Mouse (Mus musculus) neural tube, embryonic 11.5 days (tissue): ENCODE data around the gene Bnip1. TPM values are rescaled to one million over a fixed set of nuclear protein-coding genes. Genes with fewer than 3 reads are reported as not detected.

ENCODE experiments used
- ATAC-seq: fragments of 200-750 bp; cut with Nextera tagmentation; 2 replicates; pipeline ENCODE4 v1.8.0; 2017; ENCODE audit warnings: moderate number of reproducible peaks, mild to moderate bottlenecking, moderate TSS enrichment, moderate library complexity; ENCODE audit not compliant: insufficient read depth, low FRiP score, low TSS enrichment
- DNase-seq: peaks from one replicate; pipeline ENCODE4 v3.0.0-alpha.2; 2015; ENCODE audit warnings: low spot score
- H3K27ac ChIP-seq: fragments of 300-500 bp; sonication (generic); 2 replicates; pipeline ENCODE4 v1.5.1; 2014; ENCODE audit warnings: low read depth, mild to moderate bottlenecking, low read length
- H3K27me3 ChIP-seq: fragments of 300-500 bp; sonication (generic); 2 replicates; pipeline ENCODE4 v1.6.1; 2014; ENCODE audit warnings: mild to moderate bottlenecking, low read length, mixed read lengths; ENCODE audit not compliant: control insufficient read depth, insufficient read depth
- H3K36me3 ChIP-seq: fragments of 300-500 bp; sonication (generic); 2 replicates; pipeline ENCODE4 v1.6.1; 2014; ENCODE audit warnings: mild to moderate bottlenecking, low read length, moderate library complexity, mixed read lengths; ENCODE audit not compliant: control insufficient read depth, insufficient read depth
- H3K4me1 ChIP-seq: fragments of 300-500 bp; sonication (generic); 2 replicates; pipeline ENCODE4 v1.6.1; 2014; ENCODE audit warnings: low read length, mixed read lengths; ENCODE audit not compliant: control insufficient read depth, insufficient read depth
- H3K4me2 ChIP-seq: fragments of 300-500 bp; sonication (generic); 2 replicates; pipeline ENCODE4 v1.6.1; 2014; ENCODE audit warnings: low read depth, mild to moderate bottlenecking, moderate library complexity
- H3K4me3 ChIP-seq: fragments of 300-500 bp; sonication (generic); 2 replicates; pipeline ENCODE4 v1.5.1; 2014; ENCODE audit warnings: low read depth, low read length
- H3K9ac ChIP-seq: fragments of 300-500 bp; sonication (generic); 2 replicates; pipeline ENCODE4 v1.6.1; 2014; ENCODE audit warnings: mild to moderate bottlenecking, low read length
- H3K9me3 ChIP-seq: fragments of 300-500 bp; sonication (generic); 2 replicates; pipeline ENCODE4 v1.6.1; 2016; ENCODE audit warnings: low read length; ENCODE audit not compliant: control insufficient read depth
- WGBS: fragments of 180-500 bp; shearing (Covaris S2); extraction: QIAGEN DNeasy Blood & Tissue Kit; methylation state at CpG from one replicate; pipeline ENCODE4 v1.1.7; 2014; 5-methylcytosine and 5-hydroxymethylcytosine counted together
- polyA plus RNA-seq: library from polyadenylated mRNA; unstranded; fragments of >200 nt; fragmentation: Nextera tagmentation; extraction: Ambion mirVana; gene quantifications from 2 replicates; pipeline ENCODE4 v1.2.1, GENCODE M21; 2014

The Bnip1 gene
- polyA plus RNA-seq, 1 experiment from 2014 or later = 51.6 TPM

DNA sequence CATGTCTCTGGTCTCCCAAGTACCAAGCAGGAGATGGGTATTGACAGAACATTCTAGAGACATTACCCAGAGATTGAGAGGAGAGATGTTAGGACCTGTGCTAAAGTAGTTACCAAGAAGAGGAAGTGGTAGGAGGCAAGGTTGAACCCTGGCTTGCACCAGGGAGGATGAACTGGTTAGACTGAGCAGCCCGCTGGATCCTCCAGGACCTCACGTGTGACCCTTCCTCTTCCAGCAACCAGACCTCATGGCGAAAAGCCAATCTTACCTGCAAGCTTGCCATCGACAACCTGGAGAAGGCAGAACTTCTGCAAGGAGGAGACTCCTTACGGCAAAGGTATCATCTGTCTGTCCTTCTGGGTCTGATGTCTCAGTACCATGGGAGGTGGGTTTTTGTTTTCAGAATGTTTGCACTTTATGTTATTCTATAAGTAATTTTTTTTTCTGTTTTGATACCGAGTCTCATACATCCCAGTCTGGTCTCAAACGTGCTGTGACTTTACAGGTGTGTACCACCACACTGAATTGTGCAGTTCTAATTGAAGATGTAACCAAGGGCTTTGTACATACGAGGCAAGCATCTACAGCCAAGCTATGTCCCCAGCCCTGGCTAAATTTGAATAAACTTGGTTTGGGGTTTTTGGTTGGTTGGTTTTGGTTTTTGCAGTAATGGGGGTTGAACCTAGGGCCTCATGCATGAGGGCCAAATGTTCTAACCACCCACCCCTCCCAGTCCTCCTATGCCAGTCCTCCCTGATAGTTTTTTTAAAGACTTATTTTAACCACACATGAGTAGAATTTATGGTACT lies 8.8 kb downstream of the Bnip1 start:
- no peak overlapping the region for H3K27ac ChIP-seq
- ATAC-seq = no peak
- no peak for DNase-seq
- H3K9ac ChIP-seq = no peak overlapping the region
- H3K4me1 ChIP-seq = no peaks in the 10 kb centered on the region
- H3K4me3 ChIP-seq = no peak overlapping the region
- H3K4me2 ChIP-seq = no peak overlapping the region
- H3K36me3 ChIP-seq = peaks cover 5% of the 10 kb centered on the region
- WGBS = 92% methylated on average over 8 of the region's 8 CpGs
- no peaks in the 10 kb centered on the region for H3K9me3 ChIP-seq
- H3K27me3 ChIP-seq = no peaks in the 10 kb centered on the region

DNA sequence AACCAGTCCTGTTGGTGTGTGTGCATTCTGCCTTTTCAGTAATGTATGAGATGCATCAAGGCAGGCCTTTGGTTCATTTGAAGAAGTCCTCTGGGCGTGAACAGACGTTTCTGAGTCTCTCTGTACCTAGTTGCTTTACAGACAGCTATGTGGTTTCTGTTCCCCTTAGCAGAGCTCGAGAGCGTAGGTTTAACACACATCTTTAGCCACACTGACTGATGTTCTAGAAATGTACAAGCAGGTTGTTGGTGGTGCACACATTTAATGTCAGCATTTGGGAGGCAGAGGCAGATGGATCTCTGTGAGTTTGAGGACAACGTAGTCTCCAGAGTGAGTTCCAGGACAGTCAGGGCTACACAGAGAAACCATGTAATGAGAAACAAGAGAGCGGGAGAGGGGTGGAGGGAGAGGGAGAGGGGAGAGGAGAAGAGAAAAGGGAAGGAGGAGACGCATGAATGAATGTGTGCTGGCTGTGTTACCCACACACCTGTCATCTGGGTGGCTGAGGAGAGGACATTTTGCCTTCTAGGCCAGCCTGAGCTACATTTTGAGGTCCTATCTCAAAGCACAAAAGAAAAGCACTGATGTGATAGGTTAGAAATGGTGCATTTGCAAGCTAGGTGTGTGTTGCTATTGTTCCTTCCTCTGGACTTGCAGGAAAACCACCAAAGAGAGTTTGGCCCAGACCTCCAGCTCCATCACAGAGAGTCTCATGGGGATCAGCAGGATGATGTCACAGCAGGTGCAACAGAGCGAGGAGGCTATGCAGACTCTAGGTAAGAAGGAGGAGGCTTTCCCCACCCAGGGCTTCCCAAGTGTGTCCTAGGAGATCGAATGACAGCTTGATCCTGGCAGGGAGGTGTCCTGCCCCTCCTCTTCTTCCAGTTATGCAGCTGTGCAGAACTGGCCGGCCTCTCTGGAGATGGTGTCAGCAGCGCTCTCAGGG lies 9.7 kb downstream of the Bnip1 start:
- Histone ChIP-seq H3K4me1 (no peaks in the 10 kb centered on the region), H3K27me3 (no peaks in the 10 kb centered on the region), H3K4me3 (no peak overlapping the region), H3K27ac (no peak overlapping the region), H3K9ac (no peak overlapping the region), H3K9me3 (no peaks in the 10 kb centered on the region), H3K36me3 (peaks cover 5% of the 10 kb centered on the region), H3K4me2 (no peak overlapping the region)
- DNase-seq = no peak
- ATAC-seq = no peak
- 91% methylated on average over 11 of the region's 11 CpGs for WGBS

DNA sequence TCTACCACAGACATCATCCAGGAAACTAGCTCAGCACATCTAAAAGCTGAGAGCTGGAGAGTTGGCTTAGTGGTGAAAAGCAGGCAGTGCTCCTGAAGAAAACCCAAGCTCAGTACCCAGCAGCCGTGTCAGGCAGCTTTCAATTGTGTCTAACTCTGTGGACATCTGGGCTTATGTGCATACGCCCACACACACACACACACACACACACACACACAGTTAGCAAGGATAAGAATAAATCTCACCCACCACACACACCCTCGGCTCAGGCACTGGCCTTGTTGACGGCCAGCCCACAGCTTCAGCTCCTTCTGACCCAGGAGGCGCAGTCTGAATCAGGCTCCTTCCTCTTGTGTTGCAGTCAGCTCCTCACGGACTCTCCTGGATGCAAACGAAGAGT lies 10.7 kb downstream of the Bnip1 start:
- DNase-seq = no peak
- Histone ChIP-seq H3K36me3 (peaks cover 5% of the 10 kb centered on the region), H3K4me2 (no peak overlapping the region)

DNA sequence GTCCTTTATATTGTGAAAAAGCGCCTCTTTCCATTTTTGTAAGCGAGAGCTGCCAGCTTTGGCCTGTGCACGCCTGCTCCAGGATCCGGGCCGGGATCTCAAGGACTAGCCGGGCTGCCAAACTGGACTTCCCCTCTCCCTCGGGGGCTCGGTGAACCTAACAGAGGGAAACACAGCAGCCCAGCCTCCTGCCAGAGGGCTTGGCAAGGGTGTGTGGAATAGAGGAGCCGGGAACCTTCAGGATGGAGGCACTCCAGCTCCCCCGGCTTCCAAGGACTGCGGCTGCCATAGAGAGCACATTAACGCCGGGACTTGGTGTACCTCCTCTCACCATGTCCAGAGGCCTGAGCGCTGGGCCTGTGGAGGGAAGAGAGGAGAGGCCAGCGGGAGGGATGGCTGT lies 11.2 kb downstream of the Bnip1 start:
- WGBS = 95% methylated on average over 15 of the region's 15 CpGs
- ATAC-seq = no peak
- Histone ChIP-seq H3K9me3 (no peaks in the 10 kb centered on the region), H3K4me1 (no peaks in the 10 kb centered on the region), H3K27ac (no peak overlapping the region), H3K4me2 (no peak overlapping the region), H3K27me3 (no peaks in the 10 kb centered on the region), H3K4me3 (no peak overlapping the region), H3K36me3 (peaks cover 5% of the 10 kb centered on the region), H3K9ac (no peak overlapping the region)
- DNase-seq = no peak

More for the DNA sequence above, 10.7 kb downstream of the Bnip1 start:
- H3K9ac ChIP-seq = no peak overlapping the region
- no peak overlapping the region for H3K4me3 ChIP-seq
- H3K9me3 ChIP-seq = no peaks in the 10 kb centered on the region
- no peaks in the 10 kb centered on the region for H3K4me1 ChIP-seq
- WGBS = 90% methylated on average over 7 of the region's 7 CpGs
- H3K27me3 ChIP-seq = no peaks in the 10 kb centered on the region
- no peak for ATAC-seq
- no peak overlapping the region for H3K27ac ChIP-seq

DNA sequence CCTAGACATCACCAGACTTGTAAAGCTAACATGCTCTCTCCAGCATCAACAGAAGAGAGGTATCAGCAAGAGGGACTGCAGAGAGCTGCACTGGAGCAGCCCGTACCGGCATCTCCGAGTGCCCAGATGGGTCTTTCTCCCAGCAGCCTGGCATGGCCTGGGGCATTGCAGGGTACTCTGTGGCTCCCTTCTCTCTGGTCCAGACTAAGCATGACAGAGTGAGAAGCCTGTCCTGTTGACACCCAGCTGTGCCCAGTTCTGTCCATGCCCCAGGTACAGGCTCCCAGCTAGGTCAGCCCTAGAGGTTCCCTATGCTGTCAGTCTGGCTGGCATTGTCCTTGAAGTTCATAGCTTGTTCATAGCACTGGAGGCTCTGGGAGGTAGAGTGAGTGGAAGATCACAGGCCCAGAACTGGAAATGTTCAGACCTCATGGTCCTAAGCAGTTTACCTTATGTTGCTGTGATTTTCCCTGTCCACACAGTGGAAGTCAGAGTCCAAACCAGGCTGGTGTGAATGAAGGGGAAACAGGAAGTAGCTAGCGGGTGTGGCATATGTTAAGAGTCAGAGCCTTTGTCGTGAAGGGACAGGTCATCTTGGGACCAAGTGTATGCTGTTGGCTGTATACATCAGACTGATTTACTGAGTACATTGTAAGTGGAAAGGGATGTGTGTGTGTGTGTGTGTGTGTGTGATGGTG lies 12.4 kb downstream of the Bnip1 start:
- Histone ChIP-seq H3K4me2 (no peak overlapping the region), H3K36me3 (peaks cover 5% of the 10 kb centered on the region), H3K9ac (no peak overlapping the region), H3K27me3 (no peaks in the 10 kb centered on the region), H3K27ac (no peak overlapping the region), H3K4me3 (no peak overlapping the region), H3K9me3 (no peaks in the 10 kb centered on the region), H3K4me1 (no peaks in the 10 kb centered on the region)
- ATAC-seq (no peak), DNase-seq (no peak)
- 85% methylated on average over 5 of the region's 5 CpGs for WGBS

DNA sequence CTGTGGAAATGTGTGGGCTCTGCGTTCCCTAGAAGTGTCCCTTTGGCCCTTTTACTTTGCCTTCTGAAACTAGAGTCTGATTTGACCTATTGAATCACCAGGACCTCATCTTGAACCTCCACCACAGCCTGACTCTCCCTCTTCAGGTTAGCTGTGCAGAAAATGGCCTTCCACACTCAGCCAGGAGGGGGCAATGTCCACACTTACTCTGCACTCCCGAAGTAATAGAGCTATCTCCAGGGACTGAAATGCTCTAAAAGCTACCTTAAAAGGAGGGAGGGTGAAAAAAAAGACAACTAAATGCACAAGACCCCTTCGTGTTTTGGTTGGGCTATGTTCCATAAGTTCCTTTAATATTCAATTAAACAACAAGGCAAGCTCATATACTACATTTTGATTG lies 13.9 kb downstream of the Bnip1 start:
- Histone ChIP-seq H3K27ac (no peak overlapping the region), H3K4me2 (no peak overlapping the region), H3K9me3 (no peaks in the 10 kb centered on the region), H3K9ac (no peak overlapping the region), H3K27me3 (no peaks in the 10 kb centered on the region), H3K4me3 (no peak overlapping the region), H3K36me3 (peaks cover 5% of the 10 kb centered on the region), H3K4me1 (no peaks in the 10 kb centered on the region)
- DNase-seq (peak; percentile 51), ATAC-seq (no peak)
- 23% methylated on average over 3 of the region's 3 CpGs for WGBS

DNA sequence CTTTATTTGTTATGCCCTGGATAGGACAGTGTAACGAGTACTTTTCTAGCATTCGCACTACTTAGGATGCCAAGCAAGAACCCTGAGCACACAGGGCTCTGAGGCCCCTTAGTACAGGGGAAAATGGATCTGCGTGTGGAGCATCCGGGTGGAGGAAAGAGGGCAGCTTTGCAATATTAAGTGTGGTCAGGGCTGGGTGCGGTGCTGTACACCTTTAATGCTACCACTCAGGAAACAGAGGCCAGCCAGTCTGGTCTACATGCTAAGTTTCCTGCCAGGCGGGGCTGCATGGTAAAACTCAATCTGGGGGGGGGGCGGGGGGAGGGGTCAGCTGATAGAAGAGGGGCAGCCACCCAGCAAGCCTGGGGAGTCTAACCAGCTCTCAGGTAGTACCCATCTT lies 14.5 kb downstream of the Bnip1 start:
- ATAC-seq = no peak
- Histone ChIP-seq H3K9me3 (no peaks in the 10 kb centered on the region), H3K36me3 (peaks cover 5% of the 10 kb centered on the region), H3K27me3 (no peaks in the 10 kb centered on the region), H3K4me2 (no peak overlapping the region), H3K27ac (no peak overlapping the region), H3K4me3 (no peak overlapping the region), H3K9ac (no peak overlapping the region), H3K4me1 (no peaks in the 10 kb centered on the region)
- WGBS = 76% methylated on average over 7 of the region's 7 CpGs
- DNase-seq = no peak

DNA sequence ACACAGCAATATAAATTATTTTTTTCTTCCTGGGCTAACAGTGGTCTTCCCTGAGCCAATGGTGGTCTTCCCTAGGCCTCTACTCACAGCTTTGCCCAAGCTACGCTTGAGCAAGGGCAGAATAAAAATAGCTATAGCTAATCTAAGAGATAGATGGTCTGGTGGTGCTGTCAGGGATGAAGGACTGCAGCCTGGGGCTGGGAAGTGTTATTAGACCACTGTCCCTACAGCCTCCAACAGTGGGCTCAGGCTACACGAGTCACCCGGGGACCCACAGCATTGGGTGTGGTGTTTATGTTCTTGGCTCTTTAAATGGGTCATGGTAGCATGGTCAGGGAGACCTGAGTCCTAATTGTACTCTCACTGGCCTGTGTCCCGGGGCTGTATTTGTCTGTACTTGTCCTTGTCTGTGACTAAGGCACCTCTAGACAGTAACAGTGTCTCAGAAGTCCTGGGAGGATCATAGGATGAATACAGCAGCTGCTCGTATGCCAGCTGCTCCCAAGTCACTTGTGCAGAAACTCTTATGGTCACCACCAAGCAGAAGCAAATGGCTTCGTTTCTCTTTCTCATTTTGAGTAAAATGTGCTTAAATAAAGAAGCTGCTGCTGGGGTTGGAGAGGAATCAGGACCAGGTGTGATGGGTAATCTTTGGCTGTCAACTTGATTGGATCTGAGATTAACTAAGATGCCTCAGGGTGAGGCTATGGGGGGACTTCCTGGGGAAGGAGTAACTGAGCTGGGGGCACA lies 16.7 kb downstream of the Bnip1 start:
- 76% methylated on average over 6 of the region's 6 CpGs for WGBS
- no peak overlapping the region for H3K4me2 ChIP-seq
- H3K36me3 ChIP-seq = no peaks in the 10 kb centered on the region
- no peak for ATAC-seq
- no peaks in the 10 kb centered on the region for H3K9me3 ChIP-seq
- DNase-seq = no peak
- H3K27me3 ChIP-seq = no peaks in the 10 kb centered on the region
- H3K9ac ChIP-seq = no peak overlapping the region
- no peak overlapping the region for H3K4me3 ChIP-seq
- H3K4me1 ChIP-seq = no peaks in the 10 kb centered on the region
- H3K27ac ChIP-seq = no peak overlapping the region
